Mouse (Mus musculus): ENCODE results near the gene Rem2. TPM values are rescaled to one million over a fixed set of nuclear protein-coding genes. Genes with fewer than 3 reads are reported as not detected.

Rem2 gene
- total RNA-seq, 2 experiments from 2014 or later: not detected

- intact Hi-C loops (cut with DNase I): no loop called here
- peak overlapping the region; percentile 89 for H3K27ac ChIP-seq
- H3K4me3 ChIP-seq: peak overlapping the region; percentile 88
- DNase-seq: peak; percentile 43
- no peak for TF ChIP-seq CTCF (IDR thresholded peaks at IDR 0.05)
Measured at GRCm38 (mm10) chr14:54433941-54434531, 41.9 kb upstream of the Rem2 start.

GRCm38 (mm10) chr14:54435194-54435918 lies 40.5 kb upstream of the Rem2 start:
- no peak overlapping the region for H3K27ac ChIP-seq
- H3K4me3 ChIP-seq: no peak overlapping the region
- TF ChIP-seq CTCF (IDR thresholded peaks at IDR 0.05): no peak
- intact Hi-C loops (cut with DNase I): no loop called here
- DNase-seq: no peak

DNA sequence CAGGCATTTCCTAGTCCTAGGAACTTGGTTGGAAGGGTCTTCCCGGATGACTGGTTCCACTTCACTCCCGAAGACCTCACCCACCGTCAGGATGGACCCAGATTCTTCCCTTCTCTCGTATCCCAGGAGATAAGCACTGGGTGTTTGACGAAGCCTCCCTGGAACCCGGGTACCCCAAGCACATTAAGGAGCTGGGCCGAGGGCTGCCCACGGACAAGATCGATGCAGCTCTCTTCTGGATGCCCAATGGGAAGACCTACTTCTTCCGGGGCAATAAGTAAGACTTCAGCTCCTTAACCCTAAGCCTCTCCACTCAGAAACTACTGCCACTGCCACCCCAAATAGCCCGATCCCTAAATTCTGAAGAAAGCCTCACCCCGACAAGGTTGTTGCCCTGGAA lies 36.7 kb upstream of the Rem2 start:
- Histone ChIP-seq H3K27ac (no peak overlapping the region), H3K4me3 (no peak overlapping the region)
- intact Hi-C loops (cut with DNase I): no loop called here
- no peak for DNase-seq
- TF ChIP-seq CTCF (IDR thresholded peaks at IDR 0.05): no peak

DNA sequence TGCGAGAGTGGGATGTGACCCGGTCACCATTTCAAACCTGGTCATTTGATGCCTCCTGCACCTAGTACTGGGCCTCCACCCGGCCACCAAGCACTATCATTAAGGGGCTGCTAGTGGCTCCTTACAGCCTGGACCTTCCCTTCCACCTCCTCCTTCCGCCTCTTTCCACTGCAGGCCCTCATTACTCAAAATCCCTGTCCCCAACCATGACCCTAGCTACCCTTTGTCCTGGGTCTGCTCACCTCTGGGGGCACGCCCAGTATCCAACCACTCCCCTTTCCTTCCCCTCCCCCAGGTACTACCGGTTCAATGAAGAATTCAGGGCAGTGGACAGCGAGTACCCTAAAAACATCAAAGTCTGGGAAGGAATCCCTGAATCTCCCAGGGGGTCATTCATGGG lies 36.3 kb upstream of the Rem2 start:
- DNase-seq: no peak
- H3K27ac ChIP-seq: no peak overlapping the region
- TF ChIP-seq CTCF (IDR thresholded peaks at IDR 0.05): no peak
- H3K4me3 ChIP-seq: no peak overlapping the region
- intact Hi-C loops (cut with DNase I): no loop called here

DNA sequence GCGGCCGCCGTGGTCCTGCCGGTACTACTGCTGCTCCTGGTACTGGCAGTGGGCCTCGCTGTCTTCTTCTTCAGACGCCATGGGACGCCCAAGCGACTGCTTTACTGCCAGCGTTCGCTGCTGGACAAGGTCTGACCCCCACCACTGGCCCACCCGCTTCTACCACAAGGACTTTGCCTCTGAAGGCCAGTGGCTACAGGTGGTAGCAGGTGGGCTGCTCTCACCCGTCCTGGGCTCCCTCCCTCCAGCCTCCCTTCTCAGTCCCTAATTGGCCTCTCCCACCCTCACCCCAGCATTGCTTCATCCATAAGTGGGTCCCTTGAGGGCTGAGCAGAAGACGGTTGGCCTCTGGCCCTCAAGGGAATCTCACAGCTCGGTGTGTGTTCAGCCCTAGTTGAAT lies 35.4 kb upstream of the Rem2 start:
- no peak for DNase-seq
- no peak for TF ChIP-seq CTCF (IDR thresholded peaks at IDR 0.05)
- peak overlapping the region; percentile 12; the same call in 1 of the 2 replicates for H3K27ac ChIP-seq
- intact Hi-C loops (cut with DNase I): no loop called here
- no peak overlapping the region for H3K4me3 ChIP-seq

GRCm38 (mm10) chr14:54441365-54441764 lies 34.5 kb upstream of the Rem2 start:
- no peak for TF ChIP-seq CTCF (IDR thresholded peaks at IDR 0.05)

GRCm38 (mm10) chr14:54442548-54442947 lies 33.4 kb upstream of the Rem2 start:
- H3K27ac ChIP-seq: peak overlapping the region; percentile 83
- no peak overlapping the region for H3K4me3 ChIP-seq
- intact Hi-C loops (cut with DNase I): no loop called here
- no peak for DNase-seq
- no peak for TF ChIP-seq CTCF (IDR thresholded peaks at IDR 0.05)

More at GRCm38 (mm10) chr14:54441365-54441764, 34.5 kb upstream of the Rem2 start:
- H3K27ac ChIP-seq: no peak overlapping the region
- no peak for DNase-seq
- H3K4me3 ChIP-seq: no peak overlapping the region
- intact Hi-C loops (cut with DNase I): no loop called here

DNA sequence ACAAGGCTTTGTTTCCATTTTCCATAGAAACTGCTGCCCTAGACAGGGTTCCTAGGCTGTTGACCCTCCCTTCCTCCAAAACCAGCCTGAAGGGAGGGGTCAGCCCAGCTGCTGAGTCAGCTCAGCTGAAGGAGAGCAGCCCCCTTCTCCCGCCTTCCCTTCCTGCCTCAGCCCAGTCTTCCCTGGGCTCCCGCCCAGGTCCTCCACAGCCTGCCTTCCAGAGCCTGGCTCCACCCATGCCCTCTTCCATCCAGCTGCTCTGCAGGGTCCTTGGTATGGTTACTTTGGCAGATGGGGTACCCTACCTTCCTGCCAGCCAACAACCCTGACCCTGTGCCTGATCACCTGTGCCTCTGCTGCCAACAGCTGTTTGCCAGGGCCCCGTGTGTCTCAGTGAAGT lies 32.7 kb upstream of the Rem2 start:
- intact Hi-C loops (cut with DNase I): no loop called here
- H3K4me3 ChIP-seq: peak overlapping the region; percentile 25; the same call in 1 of the 2 replicates
- peak overlapping the region; percentile 83 for H3K27ac ChIP-seq
- peak; percentile 77 for DNase-seq
- no peak for TF ChIP-seq CTCF (IDR thresholded peaks at IDR 0.05)

DNA sequence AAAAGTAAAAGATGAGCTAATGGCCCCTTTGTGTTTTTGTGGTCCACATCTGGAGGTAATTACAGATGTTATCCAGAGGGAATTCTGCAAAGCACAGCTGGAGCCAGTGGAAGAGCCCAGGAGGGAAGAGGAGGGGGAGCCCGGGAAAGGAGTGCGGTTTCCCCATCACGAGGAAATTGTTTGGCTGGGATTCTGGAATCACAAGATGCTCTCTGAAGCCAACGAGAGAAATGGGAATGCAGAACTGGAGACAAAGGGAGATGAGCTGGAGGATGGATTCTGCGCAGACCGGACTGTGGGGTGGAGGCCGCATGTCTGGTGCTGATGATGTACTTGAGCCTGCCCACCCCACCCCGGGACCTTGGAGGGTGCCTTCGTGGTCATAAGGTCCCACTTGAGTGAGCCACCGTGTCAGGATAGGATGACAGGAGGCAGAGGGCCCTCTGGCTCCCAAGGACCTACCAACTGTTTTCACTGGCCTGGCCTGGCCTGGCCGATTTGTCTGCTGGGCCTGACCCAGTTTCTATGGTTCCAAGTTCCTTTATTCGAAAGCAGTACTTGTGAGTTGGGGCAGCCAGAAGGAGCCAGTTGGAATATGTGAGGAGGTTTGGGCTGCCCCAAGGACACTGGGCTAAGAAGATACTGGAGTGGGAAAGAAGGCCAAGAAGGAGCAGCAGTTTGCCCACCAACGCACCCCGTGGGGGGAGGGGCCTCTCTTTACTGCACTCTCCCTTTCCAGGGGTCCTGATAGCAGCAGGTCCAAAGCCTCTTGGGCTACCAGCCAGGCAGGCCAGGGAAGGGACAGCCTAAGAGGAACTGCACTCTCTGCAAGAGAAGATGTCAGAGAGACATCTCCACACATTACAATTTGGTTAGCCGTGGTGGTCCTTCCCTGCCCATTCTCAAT lies 31.9 kb upstream of the Rem2 start:
- peak overlapping the region; percentile 21 for H3K4me3 ChIP-seq
- intact Hi-C loops (cut with DNase I): no loop called here
- DNase-seq: peak; percentile 77

GRCm38 (mm10) chr14:54445476-54445875 lies 30.4 kb upstream of the Rem2 start:
- peak; percentile 51 for DNase-seq
- intact Hi-C loops (cut with DNase I): loop anchor here (5.0 kb wide), 1 partner anchor 33 kb away; no protein-coding TSS in a partner anchor
- no peak for TF ChIP-seq CTCF (IDR thresholded peaks at IDR 0.05)
- H3K27ac ChIP-seq: peak overlapping the region; percentile 20; the same call in 1 of the 2 replicates
- no peak overlapping the region for H3K4me3 ChIP-seq

More for the DNA sequence above, 31.9 kb upstream of the Rem2 start:
- TF ChIP-seq CTCF (IDR thresholded peaks at IDR 0.05): no peak
- peak overlapping the region; percentile 83 for H3K27ac ChIP-seq

DNA sequence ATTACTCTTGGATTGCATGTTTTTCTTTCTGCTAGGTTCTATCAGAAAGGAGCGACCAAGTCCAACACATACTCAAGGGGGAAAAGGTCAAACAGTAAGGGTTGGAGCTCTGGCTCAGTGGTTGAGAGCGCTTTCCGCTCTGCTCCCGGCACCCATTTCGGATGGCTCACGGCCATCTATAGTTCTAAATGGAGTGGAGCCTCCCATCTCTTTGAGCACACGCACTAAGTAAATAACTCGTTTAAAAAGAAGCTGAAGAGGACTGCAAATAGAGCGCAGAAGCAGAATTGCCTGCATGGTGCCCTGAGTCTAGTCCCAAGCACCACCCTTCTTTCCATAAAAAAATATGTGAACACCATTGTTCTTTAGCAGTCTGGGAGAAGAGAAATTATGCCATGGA lies 22.3 kb upstream of the Rem2 start:
- no peak for DNase-seq
- no peak for TF ChIP-seq CTCF (IDR thresholded peaks at IDR 0.05)
- no peak overlapping the region for H3K4me3 ChIP-seq
- intact Hi-C loops (cut with DNase I): no loop called here
- H3K27ac ChIP-seq: no peak overlapping the region

GRCm38 (mm10) chr14:54454669-54455528 lies 21.0 kb upstream of the Rem2 start:
- no peak for TF ChIP-seq CTCF (IDR thresholded peaks at IDR 0.05)
- H3K27ac ChIP-seq: no peak overlapping the region
- intact Hi-C loops (cut with DNase I): no loop called here
- no peak overlapping the region for H3K4me3 ChIP-seq
- no peak for DNase-seq

All from gastrocnemius, adult 2 months (tissue).